Mouse (Mus musculus): ENCODE data around the gene Vps4b.
A peak's percentile ranks its signal among the peaks of the same experiment; 100 is the strongest.

- no peak for TF ChIP-seq EP300 (IDR thresholded peaks at IDR 0.05; ENCODE audit: low read depth)
- TF ChIP-seq CTCF (IDR thresholded peaks at IDR 0.05; ENCODE audit: low read depth): peak; percentile 64
These were observed 60.9 kb downstream of the Vps4b start for GRCm38 (mm10) chr1:106735586-106735985.

All from heart, postnatal 0 days (tissue).